Mouse (Mus musculus) CD4-positive helper T cell, adult 2 months (primary cell): ENCODE data around the gene Tspo2.

Experiments used
- DNase-seq: peaks from one replicate; pipeline ENCODE4 v3.0.0-alpha.2; 2012; ENCODE audit warnings: low read depth, missing footprints, low spot score

Tspo2 gene

DNA sequence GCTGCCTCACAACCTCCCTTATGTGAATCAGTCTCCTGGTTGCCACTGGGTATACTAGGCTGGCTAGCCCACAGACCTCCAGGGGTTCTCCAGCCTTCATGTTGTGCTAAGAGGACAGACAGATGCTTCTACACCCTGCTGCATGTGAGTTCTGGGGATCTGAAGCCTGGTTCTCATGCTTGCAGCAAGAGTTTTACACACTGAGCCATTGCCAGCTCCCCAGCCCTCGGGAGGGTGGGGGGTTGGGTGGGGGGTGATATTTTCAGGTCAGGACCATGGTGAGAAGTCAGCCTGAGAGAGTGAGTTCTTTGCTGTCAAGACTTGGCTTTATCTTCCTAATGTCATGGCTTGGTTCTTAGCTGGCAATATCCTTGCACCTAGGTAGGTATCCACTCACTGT is 32.5 kb downstream of the Tspo2 start:
- DNase-seq, result no peak

- DNase-seq, result no peak
Measured at GRCm38 (mm10) chr17:48418174-48418573, 33.1 kb downstream of the Tspo2 start.

DNA sequence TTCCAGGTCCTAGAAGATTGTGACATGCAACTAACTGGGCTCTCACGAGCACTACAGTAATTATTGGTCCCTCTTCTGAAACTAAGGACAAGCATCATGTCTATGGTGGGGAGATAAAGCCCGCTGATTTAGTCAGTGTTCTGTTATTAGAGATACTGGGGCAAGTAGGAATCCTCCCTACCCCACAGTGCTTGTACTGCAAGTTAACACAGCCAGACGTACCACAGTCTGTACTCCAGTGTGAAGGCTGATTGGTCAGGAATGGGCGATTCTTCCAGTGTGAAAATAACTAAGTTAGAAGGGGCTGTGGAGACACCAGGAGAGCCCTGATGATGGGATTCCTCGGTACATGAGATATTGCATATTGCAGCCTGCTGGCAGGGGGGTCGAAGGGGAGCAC is 33.8 kb downstream of the Tspo2 start:
- no peak for DNase-seq

- DNase-seq, result peak; percentile 71
Measured at GRCm38 (mm10) chr17:48416425-48417195, 34.7 kb downstream of the Tspo2 start.

DNA sequence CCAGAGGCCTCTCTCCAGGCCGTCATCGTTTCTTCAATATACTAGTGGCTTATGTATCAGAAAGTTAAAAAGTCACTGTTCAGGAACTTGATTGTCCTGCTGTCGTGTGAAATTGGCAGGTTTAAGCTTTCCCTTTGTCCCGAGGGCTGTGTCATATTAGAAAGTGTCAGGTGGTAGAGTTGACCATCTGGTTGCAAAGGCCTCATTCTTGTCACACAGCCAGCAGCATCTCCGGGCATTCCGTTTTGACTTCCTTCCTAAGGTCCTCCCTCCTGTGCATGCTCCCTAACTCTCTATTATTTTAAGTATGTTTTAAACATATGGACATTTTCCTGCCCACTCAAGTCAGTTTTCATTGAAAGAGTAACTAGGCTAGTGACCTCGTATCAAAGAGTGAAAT is 35.3 kb downstream of the Tspo2 start:
- DNase-seq, result no peak

DNA sequence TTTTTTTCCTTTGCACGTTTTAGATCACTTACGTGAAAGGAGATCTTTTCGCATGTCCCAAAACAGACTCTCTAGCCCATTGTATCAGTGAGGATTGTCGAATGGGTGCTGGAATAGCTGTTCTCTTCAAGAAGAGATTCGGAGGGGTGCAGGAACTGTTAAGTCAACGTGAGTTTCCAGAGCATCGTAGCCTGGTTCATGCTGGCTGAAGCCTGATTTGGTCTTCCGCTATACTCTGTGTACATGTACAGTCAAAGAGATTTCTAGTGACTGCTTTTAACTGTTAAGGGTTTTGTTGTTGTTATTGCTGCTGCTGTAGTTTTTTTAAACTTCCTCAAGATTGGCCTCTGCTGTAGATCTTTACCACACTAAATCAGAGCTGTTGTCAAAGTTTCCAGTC is 40.1 kb downstream of the Tspo2 start:
- peak; percentile 54 for DNase-seq

- DNase-seq, result no peak
Measured at GRCm38 (mm10) chr17:48410299-48410785, 41.0 kb downstream of the Tspo2 start.

DNA sequence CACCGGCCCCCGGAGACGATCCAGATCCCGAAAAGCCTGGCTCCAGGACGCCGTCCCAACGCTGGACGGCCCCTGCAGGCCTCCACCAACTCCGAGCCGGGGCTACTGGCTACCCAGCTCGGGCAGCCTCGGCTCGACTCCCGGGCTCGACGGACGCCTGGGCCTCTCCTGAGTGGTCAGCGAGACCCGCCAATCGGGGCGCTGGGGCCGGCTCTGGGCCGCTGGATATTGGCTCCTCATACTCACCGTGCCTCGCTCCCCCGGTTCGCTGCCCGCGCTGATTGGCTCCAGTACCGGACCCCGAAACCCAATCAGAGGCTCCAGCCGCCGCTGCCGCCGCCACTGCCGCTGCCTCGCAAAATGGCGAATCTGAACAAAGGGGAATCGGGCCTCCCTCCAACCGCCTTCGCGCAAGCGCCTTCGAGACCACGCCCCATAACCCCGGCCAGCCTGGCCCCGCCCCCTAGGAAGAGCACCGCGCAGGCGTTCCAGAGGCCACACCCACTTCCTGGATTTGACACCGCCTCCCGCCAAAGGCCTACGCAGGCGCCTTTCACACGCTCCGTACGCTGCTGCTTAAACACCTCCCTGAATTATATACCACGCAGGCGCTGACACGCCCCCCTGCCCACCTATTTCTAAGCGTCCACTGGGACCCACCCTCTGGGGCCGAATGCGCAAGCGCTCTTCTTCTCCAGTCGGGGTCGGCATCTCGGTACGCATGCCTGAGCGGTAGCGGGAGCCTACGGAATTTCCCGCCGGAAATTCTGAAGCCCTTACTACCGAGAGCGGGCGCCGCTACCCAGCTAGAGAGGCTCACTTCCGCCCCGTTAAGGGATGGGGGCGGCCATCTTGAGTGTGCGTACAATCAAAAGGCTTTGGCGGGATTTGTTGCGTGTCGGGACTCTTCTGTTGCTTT is 41.7 kb downstream of the Tspo2 start, which contains the start of the genes Nfya and Oard1:
Nfya (minus strand) TSS at position 527 of the 919 bp plus-strand sequence.
Oard1 (plus strand) TSS at position 635 of the 919 bp plus-strand sequence.
- peak; percentile 100 for DNase-seq

DNA sequence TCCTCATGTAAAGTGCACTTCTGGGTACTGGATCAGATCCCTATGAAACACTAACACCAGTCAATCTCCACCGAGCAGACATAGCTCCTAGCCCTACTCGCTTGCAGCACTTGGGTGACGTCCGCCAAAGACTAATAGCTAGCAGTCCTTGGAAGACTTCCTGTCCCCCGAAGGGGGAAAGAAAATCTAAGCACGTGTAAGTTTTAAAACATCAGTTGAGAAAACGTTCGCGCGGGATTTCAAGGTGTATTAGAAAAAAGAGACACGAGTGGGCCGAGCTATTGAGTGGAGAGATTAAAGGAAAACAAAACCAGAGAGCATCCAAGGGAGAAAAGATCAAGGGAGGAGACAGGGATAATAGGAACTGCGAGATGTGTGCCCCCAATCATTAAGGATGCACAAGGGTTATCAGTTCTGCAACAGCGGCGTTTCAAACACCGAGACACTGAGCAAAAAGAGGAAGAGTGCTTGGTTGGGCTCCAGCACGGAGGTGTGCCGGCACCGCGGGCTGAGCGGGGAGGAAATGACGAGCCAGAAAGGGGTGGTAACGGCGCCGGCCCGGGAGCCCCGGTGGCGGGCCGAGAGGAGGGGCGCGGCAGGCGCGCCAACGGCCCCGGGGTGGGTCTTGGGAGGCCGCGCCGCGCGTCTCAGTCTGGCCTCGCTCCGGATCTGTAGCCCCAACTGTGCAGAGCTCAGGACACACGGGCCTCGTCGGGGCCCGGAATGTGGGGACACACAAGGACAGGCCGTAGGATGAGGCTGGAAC is 42.6 kb downstream of the Tspo2 start:
- DNase-seq, result peak; percentile 90

DNA sequence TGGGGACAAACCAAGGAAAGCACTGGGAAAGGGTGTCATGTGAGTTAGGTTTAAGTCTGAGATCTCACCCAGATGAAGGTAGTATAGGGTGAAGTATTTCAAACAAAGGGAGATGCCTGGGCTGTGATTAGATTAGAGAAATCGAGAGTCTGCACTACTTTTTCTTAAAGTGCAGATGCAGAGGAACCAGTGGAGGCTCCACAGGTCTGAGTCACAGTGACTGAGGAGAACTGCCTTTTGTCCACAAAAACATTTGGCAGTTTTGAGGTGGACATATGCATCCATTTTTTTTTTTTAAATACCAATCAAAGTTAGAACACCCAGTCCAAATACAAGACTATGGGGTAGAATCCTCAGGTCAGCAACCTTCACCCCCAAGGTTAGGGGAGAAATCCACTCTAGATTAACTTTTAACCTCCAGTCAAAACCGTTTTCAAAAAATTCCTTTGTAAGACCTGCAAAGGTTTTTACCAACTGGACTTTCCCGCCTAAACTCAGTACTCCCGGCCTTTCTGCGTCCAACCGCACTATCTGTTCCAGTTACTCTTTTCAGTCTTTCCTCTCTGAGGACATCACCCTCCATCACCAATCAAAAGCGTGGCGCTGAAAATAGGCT is 43.3 kb downstream of the Tspo2 start:
- DNase-seq, result peak; percentile 14

GRCm38 (mm10) chr17:48407154-48407553 is 44.2 kb downstream of the Tspo2 start:
- DNase-seq, result no peak

DNA sequence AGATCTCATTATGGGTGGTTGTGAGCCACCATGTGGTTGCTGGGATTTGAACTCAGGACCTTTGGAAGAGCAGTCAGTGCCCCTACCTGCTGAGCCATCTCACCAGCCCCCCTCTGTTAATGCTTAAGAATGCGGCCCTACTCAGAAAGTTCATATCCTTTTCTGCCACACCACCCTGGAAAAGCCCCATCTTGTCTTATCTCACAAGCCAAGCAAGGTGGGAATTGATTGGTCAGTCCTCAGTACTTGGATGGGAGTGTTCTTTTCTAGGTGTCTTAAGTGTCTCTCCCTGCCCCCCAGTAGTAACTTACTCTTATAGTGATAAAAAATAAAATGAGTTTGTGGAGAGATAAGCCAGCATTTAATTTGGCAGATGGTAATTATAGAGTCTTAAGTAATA is 46.6 kb downstream of the Tspo2 start:
- no peak for DNase-seq

- peak; percentile 17 for DNase-seq
Measured at GRCm38 (mm10) chr17:48403848-48404247, 47.5 kb downstream of the Tspo2 start.

- no peak for DNase-seq
Measured at GRCm38 (mm10) chr17:48402751-48403150, 48.6 kb downstream of the Tspo2 start.

DNA sequence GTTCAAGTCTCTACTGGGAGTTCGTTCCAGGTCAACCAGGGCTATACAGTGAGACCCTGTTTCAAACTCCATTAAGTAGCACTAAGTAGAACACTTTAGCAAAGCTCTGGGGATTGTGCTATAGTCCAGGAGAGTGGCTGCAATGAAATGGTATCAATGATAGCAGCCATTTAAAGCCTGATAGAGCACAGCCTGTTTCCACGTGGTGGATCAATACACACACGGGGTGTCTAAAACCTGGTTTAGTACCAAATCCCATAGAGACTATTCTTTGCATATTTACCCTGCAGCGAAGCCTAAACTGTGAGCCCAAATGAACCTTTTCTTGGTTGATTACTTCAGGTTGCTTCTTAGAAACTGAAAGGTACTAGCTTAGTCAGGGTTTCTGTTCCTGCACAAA is 49.6 kb downstream of the Tspo2 start:
- no peak for DNase-seq
